Mouse (Mus musculus) stomach, postnatal 0 days (tissue): ENCODE data around the gene AC134908.4.

ENCODE experiments used
- CTCF ChIP-seq: IDR thresholded peaks from 2 replicates; pipeline ENCODE4 v1.5.1; 2016; ENCODE audit warnings: antibody characterized with exemption, low read depth, mild to moderate bottlenecking, moderate library complexity
- EP300 ChIP-seq: optimal IDR thresholded peaks from 2 replicates; pipeline ENCODE3; 2016; ENCODE audit warnings: antibody characterized with exemption

DNA sequence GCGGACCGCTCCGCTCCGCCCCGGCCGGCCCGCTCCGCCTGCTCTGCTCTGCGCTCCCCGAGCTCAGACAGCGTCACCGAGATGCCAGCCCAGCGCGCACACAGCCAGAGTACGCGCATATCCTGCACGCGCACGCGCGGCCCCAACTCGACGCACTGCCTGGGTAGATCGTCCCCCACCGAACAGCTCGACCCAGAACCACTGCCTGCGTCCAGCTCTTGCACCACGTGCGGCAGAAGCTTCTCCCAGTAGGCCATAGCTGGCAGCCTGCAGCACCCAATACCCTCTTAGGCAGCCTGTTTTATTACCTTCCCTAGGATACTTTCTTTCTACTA, 41.6 kb upstream of the AC134908.4 start, which contains the start of gene Rhbdl1:
- TF ChIP-seq CTCF (no peak), EP300 (no peak)
